Mouse (Mus musculus) liver, embryonic 14.5 days (tissue): ENCODE results near the gene Ubap2.

Source experiments
- CTCF ChIP-seq: IDR thresholded peaks from 2 replicates; pipeline ENCODE4 v1.5.1; 2016; ENCODE audit warnings: antibody characterized with exemption, low read depth, control low read depth
- EP300 ChIP-seq: IDR thresholded peaks from 2 replicates; pipeline ENCODE4 v1.6.1; 2016; ENCODE audit warnings: antibody characterized with exemption, low read depth

DNA sequence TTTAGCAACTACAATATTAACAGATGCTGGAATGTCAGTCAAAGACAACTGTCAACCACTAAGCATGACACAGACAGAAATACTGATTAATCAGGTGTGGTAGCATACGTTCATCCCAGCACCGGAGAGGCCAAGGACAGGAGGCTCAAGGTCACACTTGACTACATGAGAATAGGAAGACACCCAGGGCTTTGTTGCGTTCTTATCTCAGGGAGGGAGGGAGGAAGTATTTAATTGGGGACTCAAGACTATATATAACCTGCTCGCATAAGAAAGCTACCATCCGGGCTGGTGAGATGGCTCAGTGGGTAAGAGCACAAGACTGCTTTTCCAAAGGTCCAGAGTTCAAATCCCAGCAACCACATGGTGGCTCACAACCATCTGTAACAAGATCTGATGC is 39.3 kb downstream of the Ubap2 start:
- TF ChIP-seq CTCF = no peak
- no peak for TF ChIP-seq EP300
